Mouse (Mus musculus): ENCODE data around the gene Il16. TPM values are rescaled to one million over a fixed set of nuclear protein-coding genes. Genes with fewer than 3 reads are reported as not detected.

Il16 gene
- polyA plus RNA-seq, 1 experiment from 2014 or later: 2.6 TPM

- H3K4me2 ChIP-seq: no peak overlapping the region
- no peak for ATAC-seq (ENCODE audit: extremely low read depth, insufficient number of reproducible peaks, low FRiP score, low TSS enrichment)
Observed at GRCm38 (mm10) chr7:83598997-83599912, 146.3 kb downstream of the Il16 start.

GRCm38 (mm10) chr7:83597063-83597462 lies 148.5 kb downstream of the Il16 start:
- Histone ChIP-seq H3K4me2 (no peak overlapping the region), H3K4me3 (no peak overlapping the region), H3K27me3 (replicated peaks) (no peaks in the 10 kb centered on the region), H3K36me3 (no peaks in the 10 kb centered on the region), H3K9ac (no peak overlapping the region), H3K9me3 (no peaks in the 10 kb centered on the region), H3K27ac (replicated peaks) (no peak overlapping the region), H3K4me1 (no peaks in the 10 kb centered on the region)
- no peak for ATAC-seq (ENCODE audit: extremely low read depth, insufficient number of reproducible peaks, low FRiP score, low TSS enrichment)
- 73% methylated on average over 3 of the region's 3 CpGs for whole genome bisulfite sequencing

More at GRCm38 (mm10) chr7:83598997-83599912, 146.3 kb downstream of the Il16 start:
- Histone ChIP-seq H3K9me3 (no peaks in the 10 kb centered on the region), H3K27me3 (replicated peaks) (no peaks in the 10 kb centered on the region), H3K9ac (no peak overlapping the region), H3K4me1 (no peaks in the 10 kb centered on the region), H3K27ac (replicated peaks) (no peak overlapping the region), H3K4me3 (no peak overlapping the region), H3K36me3 (no peaks in the 10 kb centered on the region)
- WGBS: 68% methylated on average over 13 of the region's 13 CpGs

GRCm38 (mm10) chr7:83594056-83594455 lies 151.5 kb downstream of the Il16 start:
- whole genome bisulfite sequencing: 74% methylated on average over 3 of the region's 3 CpGs
- ATAC-seq (ENCODE audit: extremely low read depth, insufficient number of reproducible peaks, low FRiP score, low TSS enrichment): no peak
- Histone ChIP-seq H3K27ac (replicated peaks) (no peak overlapping the region), H3K9me3 (no peaks in the 10 kb centered on the region), H3K4me2 (no peak overlapping the region), H3K4me3 (no peak overlapping the region), H3K4me1 (no peaks in the 10 kb centered on the region), H3K36me3 (no peaks in the 10 kb centered on the region), H3K9ac (no peak overlapping the region), H3K27me3 (replicated peaks) (no peaks in the 10 kb centered on the region)

Other genes starting within 250 kb of the Il16 start
- gene Tmc3, start 160.8 kb downstream of the Il16 start, polyA plus RNA-seq (2015; fragmentation: Nextera tagmentation; extraction: Ambion mirVana): 0.27 and 0.53 TPM in 2 replicates
- gene Stard5, start 113.8 kb downstream of the Il16 start, polyA plus RNA-seq (2015; fragmentation: Nextera tagmentation; extraction: Ambion mirVana): 28.5 and 28.9 TPM in 2 replicates
- gene Cfap161, start 49.2 kb upstream of the Il16 start, polyA plus RNA-seq (2015; fragmentation: Nextera tagmentation; extraction: Ambion mirVana): 4.0 and 4.4 TPM in 2 replicates
- gene Tlnrd1, start 138.6 kb upstream of the Il16 start, polyA plus RNA-seq (2015; fragmentation: Nextera tagmentation; extraction: Ambion mirVana): 9.9 and 10.2 TPM in 2 replicates
- 83.9 and 85.3 TPM in 2 replicates for gene Mesd, start 138.7 kb upstream of the Il16 start, polyA plus RNA-seq (2015; fragmentation: Nextera tagmentation; extraction: Ambion mirVana)

Measured in heart, embryonic 13.5 days (tissue).